Mouse (Mus musculus): Measurements from ENCODE around the gene Cd38. TPM values are rescaled to one million over a fixed set of nuclear protein-coding genes. Genes with fewer than 3 reads are reported as not detected.
A peak's percentile ranks its signal among the peaks of the same experiment; 100 is the strongest.

Cd38 gene
- polyA plus RNA-seq, 1 experiment from 2014 or later = 5.2 TPM

DNA sequence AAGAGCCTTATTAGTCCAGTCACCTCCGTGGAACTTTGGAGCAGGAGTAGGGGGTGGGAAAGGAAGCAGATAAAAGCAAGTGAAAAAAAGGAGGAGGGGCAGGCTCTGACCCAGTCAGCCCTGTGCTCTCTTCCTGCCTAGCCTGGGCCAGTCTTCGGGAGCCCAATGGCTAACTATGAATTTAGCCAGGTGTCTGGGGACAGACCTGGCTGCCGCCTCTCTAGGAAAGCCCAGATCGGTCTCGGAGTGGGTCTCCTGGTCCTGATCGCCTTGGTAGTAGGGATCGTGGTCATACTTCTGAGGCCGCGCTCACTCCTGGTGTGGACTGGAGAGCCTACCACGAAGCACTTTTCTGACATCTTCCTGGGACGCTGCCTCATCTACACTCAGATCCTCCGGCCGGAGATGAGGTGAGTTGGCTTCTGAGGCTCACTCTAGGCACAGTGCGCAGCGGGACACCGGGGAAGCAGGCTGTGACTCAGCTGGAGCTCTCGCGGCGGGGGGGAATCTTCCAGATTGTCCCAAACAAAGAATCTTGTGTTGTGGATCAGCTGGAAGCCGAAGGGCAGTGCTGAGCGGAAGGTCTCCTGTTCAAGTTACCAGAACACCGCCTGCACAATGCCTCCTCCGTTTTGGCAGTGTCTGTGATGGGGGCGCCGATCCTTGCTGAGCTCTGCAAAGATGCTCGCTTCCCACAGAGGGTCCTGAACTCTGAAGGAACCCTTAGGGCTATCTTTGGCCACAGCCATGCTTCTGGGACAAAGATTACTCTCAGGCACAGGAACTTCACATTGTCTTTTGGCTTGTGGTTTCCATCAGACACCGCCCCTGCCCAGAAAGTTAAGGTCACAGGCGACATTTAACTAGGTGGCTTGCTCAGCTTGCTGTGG, 603 bp downstream of the Cd38 start:
- Histone ChIP-seq H3K4me2 (replicated peaks) (peak overlapping the region; percentile 63), H3K36me3 (replicated peaks; ENCODE audit: control insufficient read depth, insufficient read depth) (no peaks in the 10 kb centered on the region), H3K9me3 (ENCODE audit: control insufficient read depth, low read length) (no peaks in the 10 kb centered on the region), H3K9ac (peak overlapping the region; percentile 47), H3K27me3 (ENCODE audit: control insufficient read depth, insufficient read depth, low read length) (no peaks in the 10 kb centered on the region), H3K4me3 (replicated peaks; ENCODE audit: low read length) (peak overlapping the region; percentile 25), H3K27ac (no peak overlapping the region), H3K4me1 (replicated peaks; ENCODE audit: control insufficient read depth, insufficient read depth, low read length) (peaks cover 10% of the 10 kb centered on the region)
- DNase-seq (ENCODE audit: low spot score) (no peak), ATAC-seq (ENCODE audit: low FRiP score) (peak; percentile 65; the same call in 1 of the 2 replicates)
- 4% methylated on average over 28 of the region's 28 CpGs for WGBS

DNA sequence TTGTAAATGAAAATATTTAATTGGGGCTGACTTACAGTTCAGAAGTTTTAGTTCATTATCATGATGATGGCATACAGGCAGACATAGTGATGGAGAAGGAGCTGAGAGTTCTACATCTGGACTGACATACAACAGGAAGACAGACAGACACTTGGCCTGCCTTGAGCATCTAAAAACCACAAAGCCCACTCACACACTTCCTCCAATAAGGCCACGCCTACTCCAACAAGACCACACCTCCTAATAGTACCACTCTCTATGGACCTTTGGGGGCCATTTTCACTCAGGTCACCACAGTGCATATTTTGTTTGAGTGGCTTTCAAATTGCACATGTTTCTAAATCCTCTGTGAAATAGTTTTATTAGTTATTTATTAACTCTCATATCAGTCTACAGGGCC, 3.5 kb downstream of the Cd38 start:
- H3K9me3 ChIP-seq (ENCODE audit: control insufficient read depth, low read length) = no peaks in the 10 kb centered on the region
- H3K4me2 ChIP-seq (replicated peaks) = no peak overlapping the region
- ATAC-seq (ENCODE audit: low FRiP score) (no peak), DNase-seq (ENCODE audit: low spot score) (no peak)
- no peak overlapping the region for H3K4me3 ChIP-seq (replicated peaks; ENCODE audit: low read length)
- H3K9ac ChIP-seq = no peak overlapping the region
- peaks cover 10% of the 10 kb centered on the region for H3K4me1 ChIP-seq (replicated peaks; ENCODE audit: control insufficient read depth, insufficient read depth, low read length)
- H3K27me3 ChIP-seq (ENCODE audit: control insufficient read depth, insufficient read depth, low read length) = no peaks in the 10 kb centered on the region
- H3K36me3 ChIP-seq (replicated peaks; ENCODE audit: control insufficient read depth, insufficient read depth) = no peaks in the 10 kb centered on the region
- no peak overlapping the region for H3K27ac ChIP-seq
- WGBS = 83% methylated on average over 1 of the region's 1 CpGs

DNA sequence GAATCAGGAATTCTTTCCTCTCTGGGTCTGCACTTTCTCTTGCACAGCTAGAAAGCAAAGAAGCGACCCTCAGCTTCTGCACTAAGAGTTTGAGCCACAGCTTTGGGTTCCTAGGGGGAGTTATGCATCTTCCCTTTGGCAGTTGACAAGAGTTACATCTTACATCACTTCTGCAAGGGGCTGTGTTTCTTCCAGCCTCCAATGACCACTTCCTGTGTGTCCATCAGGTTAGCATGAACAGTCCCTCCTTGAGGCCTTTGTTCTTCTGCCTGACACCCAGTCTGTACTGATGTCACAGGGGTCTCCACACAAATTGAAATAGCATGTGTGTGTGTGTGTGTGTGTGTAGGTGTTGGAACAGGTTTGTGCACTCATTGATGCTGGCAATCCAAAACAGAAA, 4.3 kb downstream of the Cd38 start:
- 79% methylated on average over 1 of the region's 1 CpGs for WGBS
- no peak overlapping the region for H3K9ac ChIP-seq
- no peak overlapping the region for H3K4me2 ChIP-seq (replicated peaks)
- H3K4me3 ChIP-seq (replicated peaks; ENCODE audit: low read length) = no peak overlapping the region
- no peaks in the 10 kb centered on the region for H3K36me3 ChIP-seq (replicated peaks; ENCODE audit: control insufficient read depth, insufficient read depth)
- DNase-seq (ENCODE audit: low spot score) = no peak
- peaks cover 10% of the 10 kb centered on the region for H3K4me1 ChIP-seq (replicated peaks; ENCODE audit: control insufficient read depth, insufficient read depth, low read length)
- no peaks in the 10 kb centered on the region for H3K9me3 ChIP-seq (ENCODE audit: control insufficient read depth, low read length)
- no peak for ATAC-seq (ENCODE audit: low FRiP score)
- no peak overlapping the region for H3K27ac ChIP-seq
- no peaks in the 10 kb centered on the region for H3K27me3 ChIP-seq (ENCODE audit: control insufficient read depth, insufficient read depth, low read length)

DNA sequence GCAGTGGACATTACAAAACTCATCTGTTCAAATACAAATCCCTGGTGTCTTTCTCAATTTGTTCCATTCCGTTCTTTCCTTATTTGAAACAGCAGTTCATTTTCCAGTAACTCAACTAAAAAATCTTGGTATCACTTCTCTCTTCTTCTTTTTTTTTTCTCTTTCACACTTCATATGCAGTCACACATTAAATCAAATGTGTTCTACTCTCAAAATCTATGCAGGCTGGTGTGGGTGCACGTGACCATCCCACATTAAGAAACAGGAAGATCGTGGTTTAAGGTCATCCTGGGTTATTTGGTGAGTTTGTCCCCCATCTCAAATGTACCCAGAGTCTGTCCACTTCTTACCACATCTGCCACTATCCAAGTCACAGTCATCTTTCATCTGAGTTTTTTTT, 13.7 kb downstream of the Cd38 start:
- H3K9me3 ChIP-seq (ENCODE audit: control insufficient read depth, low read length) = no peaks in the 10 kb centered on the region
- WGBS = 94% methylated on average over 3 of the region's 3 CpGs
- H3K4me2 ChIP-seq (replicated peaks) = no peak overlapping the region
- H3K27ac ChIP-seq = no peak overlapping the region
- DNase-seq (ENCODE audit: low spot score) (no peak), ATAC-seq (ENCODE audit: low FRiP score) (no peak)
- H3K4me3 ChIP-seq (replicated peaks; ENCODE audit: low read length) = no peak overlapping the region
- H3K9ac ChIP-seq = no peak overlapping the region
- no peaks in the 10 kb centered on the region for H3K4me1 ChIP-seq (replicated peaks; ENCODE audit: control insufficient read depth, insufficient read depth, low read length)
- H3K27me3 ChIP-seq (ENCODE audit: control insufficient read depth, insufficient read depth, low read length) = no peaks in the 10 kb centered on the region
- H3K36me3 ChIP-seq (replicated peaks; ENCODE audit: control insufficient read depth, insufficient read depth) = no peaks in the 10 kb centered on the region

DNA sequence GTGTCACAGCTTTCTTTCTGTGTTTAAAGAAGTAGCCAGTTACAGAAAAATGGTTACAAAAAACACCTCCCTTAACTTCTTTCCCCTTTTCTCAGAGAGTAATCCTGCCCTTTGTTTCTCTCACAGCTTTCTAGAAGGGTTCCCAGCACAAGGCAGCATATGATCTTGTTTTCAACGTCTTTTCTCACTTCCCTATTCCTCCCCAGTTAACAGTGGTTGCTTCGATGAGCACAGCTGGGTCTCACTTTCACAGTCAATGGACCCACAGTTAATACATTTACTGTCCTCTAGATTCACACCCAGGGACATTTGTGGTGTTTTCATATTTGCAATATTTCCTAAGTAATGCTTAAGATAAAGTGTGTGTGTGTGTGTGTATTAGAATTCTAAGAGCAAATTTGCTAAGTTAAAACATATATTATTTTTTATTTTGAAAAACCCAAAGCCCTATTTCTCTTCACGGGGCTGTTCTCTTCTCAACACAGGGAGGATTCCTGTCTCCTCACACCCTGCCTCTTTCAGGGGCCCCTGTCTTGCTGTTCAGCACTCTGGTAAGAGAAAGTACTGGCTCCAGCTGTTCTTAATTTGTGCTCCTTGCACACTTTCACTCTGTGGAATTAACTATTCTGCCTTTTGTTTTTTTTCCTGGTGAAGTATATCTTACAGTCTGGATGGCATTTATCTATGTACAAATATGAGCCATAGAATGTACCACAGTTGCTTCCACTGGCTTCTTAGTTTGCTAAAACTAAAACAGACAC, 16.9 kb downstream of the Cd38 start:
- H3K4me3 ChIP-seq (replicated peaks; ENCODE audit: low read length) = no peak overlapping the region
- no peaks in the 10 kb centered on the region for H3K27me3 ChIP-seq (ENCODE audit: control insufficient read depth, insufficient read depth, low read length)
- DNase-seq (ENCODE audit: low spot score) (no peak), ATAC-seq (ENCODE audit: low FRiP score) (no peak)
- H3K9ac ChIP-seq = no peak overlapping the region
- no peak overlapping the region for H3K27ac ChIP-seq
- no peak overlapping the region for H3K4me2 ChIP-seq (replicated peaks)
- 26% methylated on average over 3 of the region's 3 CpGs for WGBS
- H3K4me1 ChIP-seq (replicated peaks; ENCODE audit: control insufficient read depth, insufficient read depth, low read length) = no peaks in the 10 kb centered on the region
- no peaks in the 10 kb centered on the region for H3K9me3 ChIP-seq (ENCODE audit: control insufficient read depth, low read length)
- H3K36me3 ChIP-seq (replicated peaks; ENCODE audit: control insufficient read depth, insufficient read depth) = no peaks in the 10 kb centered on the region

DNA sequence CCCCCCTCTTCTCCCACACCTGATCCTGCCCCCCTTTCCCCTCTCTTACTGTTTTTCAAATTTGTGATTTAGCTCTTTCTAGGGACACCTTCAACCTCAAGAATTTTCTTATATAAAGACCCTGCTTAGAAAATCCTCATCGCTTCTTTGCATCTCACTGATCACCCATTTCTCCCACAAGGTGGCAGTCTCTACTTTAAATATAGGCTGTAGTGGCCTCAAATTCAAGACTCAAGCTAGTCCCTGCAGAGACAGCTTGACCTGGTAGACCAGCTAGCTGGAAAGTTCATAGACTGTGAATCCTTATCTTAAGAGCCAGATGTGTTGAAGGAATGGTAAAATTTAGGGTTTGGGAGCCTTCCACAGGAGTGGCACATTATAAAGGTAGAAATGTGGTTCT, 24.0 kb downstream of the Cd38 start:
- Histone ChIP-seq H3K9ac (no peak overlapping the region), H3K27me3 (ENCODE audit: control insufficient read depth, insufficient read depth, low read length) (no peaks in the 10 kb centered on the region), H3K36me3 (replicated peaks; ENCODE audit: control insufficient read depth, insufficient read depth) (no peaks in the 10 kb centered on the region), H3K4me2 (replicated peaks) (no peak overlapping the region), H3K4me1 (replicated peaks; ENCODE audit: control insufficient read depth, insufficient read depth, low read length) (no peaks in the 10 kb centered on the region), H3K27ac (no peak overlapping the region), H3K9me3 (ENCODE audit: control insufficient read depth, low read length) (no peaks in the 10 kb centered on the region), H3K4me3 (replicated peaks; ENCODE audit: low read length) (no peak overlapping the region)
- no peak for ATAC-seq (ENCODE audit: low FRiP score)
- DNase-seq (ENCODE audit: low spot score) = peak; percentile 64
- WGBS = 31% methylated on average over 1 of the region's 1 CpGs

DNA sequence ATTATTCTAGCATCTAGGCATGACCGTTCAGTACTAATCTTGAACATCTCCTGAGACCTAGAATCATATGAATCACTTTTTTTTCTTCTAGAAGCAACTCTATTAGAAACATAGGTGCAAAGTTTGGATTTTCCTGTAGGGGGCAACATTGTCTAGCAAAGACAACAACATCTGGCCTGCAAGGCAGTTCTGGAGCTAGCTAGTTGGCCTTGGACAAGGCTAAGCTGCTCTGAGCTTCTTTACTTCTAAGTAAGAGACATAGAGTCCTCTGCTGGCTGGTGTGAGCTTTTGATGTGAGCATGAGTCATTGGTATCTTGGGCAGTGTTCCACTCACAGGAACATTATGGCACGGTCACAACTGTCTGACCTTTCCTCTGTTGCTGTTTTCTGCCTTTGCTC, 25.8 kb downstream of the Cd38 start:
- no peak for ATAC-seq (ENCODE audit: low FRiP score)
- Histone ChIP-seq H3K4me3 (replicated peaks; ENCODE audit: low read length) (no peak overlapping the region), H3K9ac (no peak overlapping the region), H3K4me1 (replicated peaks; ENCODE audit: control insufficient read depth, insufficient read depth, low read length) (no peaks in the 10 kb centered on the region), H3K27me3 (ENCODE audit: control insufficient read depth, insufficient read depth, low read length) (no peaks in the 10 kb centered on the region), H3K36me3 (replicated peaks; ENCODE audit: control insufficient read depth, insufficient read depth) (no peaks in the 10 kb centered on the region), H3K27ac (no peak overlapping the region), H3K9me3 (ENCODE audit: control insufficient read depth, low read length) (no peaks in the 10 kb centered on the region), H3K4me2 (replicated peaks) (no peak overlapping the region)
- WGBS = 84% methylated on average over 2 of the region's 2 CpGs
- DNase-seq (ENCODE audit: low spot score) = peak; percentile 48

DNA sequence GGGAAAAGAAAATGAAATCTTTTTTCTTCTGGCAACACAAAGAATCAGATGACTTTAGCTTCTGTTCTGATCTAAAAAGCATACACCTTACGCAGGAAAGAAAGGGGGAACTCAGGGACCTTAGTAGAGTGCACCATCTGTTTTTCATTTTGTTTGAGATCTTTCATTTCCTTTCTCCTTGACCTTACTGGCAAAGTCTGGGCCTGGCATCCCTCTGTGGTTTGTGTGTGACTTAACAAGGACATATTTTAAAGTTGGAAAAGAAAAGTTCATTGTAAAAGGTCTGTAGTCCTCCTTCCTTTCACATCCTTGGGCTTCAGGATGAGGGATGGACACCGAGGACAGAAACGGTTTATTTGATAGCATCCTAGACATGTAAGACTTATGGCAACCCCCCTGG, 27.6 kb downstream of the Cd38 start:
- ATAC-seq (ENCODE audit: low FRiP score) (no peak), DNase-seq (ENCODE audit: low spot score) (no peak)
- no peak overlapping the region for H3K4me3 ChIP-seq (replicated peaks; ENCODE audit: low read length)

DNA sequence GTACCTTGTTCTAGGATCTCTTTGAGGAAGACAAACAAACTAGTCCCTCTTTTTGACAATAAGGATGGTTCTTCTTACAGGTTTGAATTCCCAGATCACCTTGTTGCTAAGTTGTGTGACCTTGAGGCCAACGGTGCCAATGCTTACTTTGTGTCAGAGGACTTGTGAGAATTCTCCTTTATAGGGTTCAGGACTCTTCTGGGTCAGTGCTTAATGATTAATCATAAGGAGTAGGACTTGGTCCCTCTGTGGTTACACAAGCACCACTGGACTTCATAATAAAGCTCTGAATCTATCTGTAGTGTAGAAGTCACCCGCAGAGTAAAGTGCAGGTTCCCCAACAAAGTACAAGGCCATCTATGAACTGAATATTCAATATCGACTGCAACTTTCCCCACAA, 36.3 kb downstream of the Cd38 start:
- no peaks in the 10 kb centered on the region for H3K36me3 ChIP-seq (replicated peaks; ENCODE audit: control insufficient read depth, insufficient read depth)
- 97% methylated on average over 3 of the region's 3 CpGs for WGBS

More for the DNA sequence above, 27.6 kb downstream of the Cd38 start:
- 88% methylated on average over 3 of the region's 3 CpGs for WGBS
- Histone ChIP-seq H3K27ac (no peak overlapping the region), H3K4me2 (replicated peaks) (no peak overlapping the region), H3K9me3 (ENCODE audit: control insufficient read depth, low read length) (no peaks in the 10 kb centered on the region), H3K9ac (no peak overlapping the region), H3K36me3 (replicated peaks; ENCODE audit: control insufficient read depth, insufficient read depth) (no peaks in the 10 kb centered on the region), H3K4me1 (replicated peaks; ENCODE audit: control insufficient read depth, insufficient read depth, low read length) (no peaks in the 10 kb centered on the region), H3K27me3 (ENCODE audit: control insufficient read depth, insufficient read depth, low read length) (no peaks in the 10 kb centered on the region)

More for the DNA sequence above, 36.3 kb downstream of the Cd38 start:
- Histone ChIP-seq H3K9ac (no peak overlapping the region), H3K27me3 (ENCODE audit: control insufficient read depth, insufficient read depth, low read length) (no peaks in the 10 kb centered on the region), H3K4me1 (replicated peaks; ENCODE audit: control insufficient read depth, insufficient read depth, low read length) (no peaks in the 10 kb centered on the region), H3K4me3 (replicated peaks; ENCODE audit: low read length) (no peak overlapping the region), H3K4me2 (replicated peaks) (no peak overlapping the region), H3K27ac (no peak overlapping the region), H3K9me3 (ENCODE audit: control insufficient read depth, low read length) (no peaks in the 10 kb centered on the region)
- ATAC-seq (ENCODE audit: low FRiP score) (no peak), DNase-seq (ENCODE audit: low spot score) (no peak)
